Mouse (Mus musculus) heart, embryonic 16.5 days (tissue): ENCODE data around the gene Gpr68. TPM values are rescaled to one million over a fixed set of nuclear protein-coding genes. Genes with fewer than 3 reads are reported as not detected.
A peak's percentile ranks its signal among the peaks of the same experiment; 100 is the strongest.

Experiments used
- ATAC-seq: fragments of 200-750 bp; cut with Nextera tagmentation; replicated peaks from 2 replicates; pipeline ENCODE4 v1.8.0; 2017; ENCODE audit warnings: moderate number of reproducible peaks; ENCODE audit not compliant: insufficient read depth, low FRiP score; ENCODE audit errors: extremely low read depth
- H3K27ac ChIP-seq: fragments of 300-500 bp; sonication (generic); 2 replicates; pipeline ENCODE4 v1.5.1; 2014; ENCODE audit warnings: mild to moderate bottlenecking, low read length, control low read depth, moderate library complexity
- H3K27me3 ChIP-seq: fragments of 300-500 bp; sonication (generic); 2 replicates; pipeline ENCODE4 v1.6.1; 2014; ENCODE audit warnings: low read length, mixed read lengths; ENCODE audit not compliant: control insufficient read depth, insufficient read depth
- H3K36me3 ChIP-seq: fragments of 300-500 bp; sonication (generic); 2 replicates; pipeline ENCODE4 v1.6.1; 2014; ENCODE audit not compliant: control insufficient read depth, insufficient read depth
- H3K4me1 ChIP-seq: fragments of 300-500 bp; sonication (generic); 2 replicates; pipeline ENCODE4 v1.6.1; 2014; ENCODE audit warnings: low read length, mixed read lengths; ENCODE audit not compliant: control insufficient read depth, insufficient read depth
- H3K4me2 ChIP-seq: fragments of 300-500 bp; sonication (generic); 2 replicates; pipeline ENCODE4 v1.6.1; 2014; ENCODE audit warnings: low read depth, mild to moderate bottlenecking, control low read depth, low read length
- H3K4me3 ChIP-seq: fragments of 300-500 bp; sonication (generic); 2 replicates; pipeline ENCODE4 v1.5.1; 2014; ENCODE audit warnings: mild to moderate bottlenecking, control low read depth, low read length
- H3K9ac ChIP-seq: fragments of 300-500 bp; sonication (generic); 2 replicates; pipeline ENCODE4 v1.6.1; 2014; ENCODE audit warnings: low read length, control low read depth
- H3K9me3 ChIP-seq: fragments of 300-500 bp; sonication (generic); replicated peaks from 2 replicates; pipeline ENCODE4 v1.6.1; 2016; ENCODE audit warnings: low read length; ENCODE audit not compliant: control insufficient read depth
- WGBS: fragments of 180-500 bp; shearing (Covaris S2); extraction: QIAGEN DNeasy Blood & Tissue Kit; methylation state at CpG from one replicate; pipeline ENCODE4 v1.1.7; 2014; 5-methylcytosine and 5-hydroxymethylcytosine counted together
- polyA plus RNA-seq: library from polyadenylated mRNA; unstranded; fragments of >200 nt; fragmentation: Nextera tagmentation; extraction: Ambion mirVana; gene quantifications from 2 replicates; pipeline ENCODE4 v1.2.1, GENCODE M21; 2015

The Gpr68 gene
- polyA plus RNA-seq, 1 experiment from 2014 or later, result 8.7 TPM

DNA sequence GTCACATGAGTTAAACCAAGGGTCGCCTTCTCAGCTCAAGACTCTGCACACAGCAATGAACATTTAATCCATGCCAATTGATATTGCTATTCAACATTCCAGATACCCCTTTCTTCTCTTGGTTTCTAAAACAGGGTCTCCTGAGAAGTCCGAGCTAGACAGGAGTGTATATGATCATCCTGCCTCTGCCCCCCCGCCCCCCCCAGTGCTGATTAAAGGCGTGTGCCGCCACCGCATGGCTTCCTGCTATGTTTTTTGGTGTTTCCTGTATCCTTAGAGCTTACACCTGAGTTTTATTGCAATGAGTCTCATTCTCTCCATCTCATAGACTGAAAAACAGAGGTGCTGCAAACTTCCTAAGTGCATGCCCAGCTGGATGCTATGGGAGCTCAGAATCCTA lies 6.6 kb downstream of the Gpr68 start:
- Histone ChIP-seq H3K27me3 (peaks cover 33% of the 10 kb centered on the region), H3K36me3 (no peaks in the 10 kb centered on the region), H3K4me3 (no peak overlapping the region), H3K4me1 (peaks cover 10% of the 10 kb centered on the region), H3K4me2 (no peak overlapping the region), H3K27ac (no peak overlapping the region), H3K9ac (no peak overlapping the region), H3K9me3 (no peaks in the 10 kb centered on the region)
- 61% methylated on average over 6 of the region's 6 CpGs for WGBS
- ATAC-seq, result no peak

DNA sequence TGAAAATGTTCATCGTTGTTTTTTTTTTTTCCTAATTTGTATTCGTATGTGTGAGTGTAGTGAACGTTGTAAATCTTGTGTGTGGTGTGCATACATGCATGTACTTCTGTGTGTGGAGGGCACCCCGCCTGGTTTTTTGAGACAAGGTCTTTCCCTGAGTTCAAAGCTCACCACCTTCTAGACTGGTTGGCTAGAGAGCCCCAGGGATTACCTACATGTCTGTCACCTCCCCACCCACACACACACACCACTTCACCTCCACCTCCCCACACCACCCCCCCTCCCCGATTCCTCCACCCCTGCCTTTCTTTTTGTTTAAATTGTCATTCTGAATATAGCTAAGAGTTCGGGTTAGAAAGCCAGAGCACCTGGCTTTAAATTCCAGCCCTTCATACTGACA lies 7.1 kb downstream of the Gpr68 start:
- Histone ChIP-seq H3K9me3 (no peaks in the 10 kb centered on the region), H3K4me2 (no peak overlapping the region), H3K4me3 (no peak overlapping the region), H3K27ac (no peak overlapping the region), H3K36me3 (no peaks in the 10 kb centered on the region), H3K27me3 (peaks cover 33% of the 10 kb centered on the region), H3K4me1 (peaks cover 10% of the 10 kb centered on the region), H3K9ac (no peak overlapping the region)
- no peak for ATAC-seq
- 71% methylated on average over 6 of the region's 6 CpGs for WGBS

GRCm38 (mm10) chr12:100899111-100899640 lies 8.8 kb downstream of the Gpr68 start:
- H3K9ac ChIP-seq, result peak overlapping the region; percentile 54; the same call in 1 of the 2 replicates
- peak overlapping the region; percentile 63 for H3K4me2 ChIP-seq
- ATAC-seq, result 0 out of 2 replicates have a peak, but pooled peaks have one; percentile 35
- no peaks in the 10 kb centered on the region for H3K36me3 ChIP-seq
- peak overlapping the region; percentile 50 for H3K4me3 ChIP-seq
- peaks cover 33% of the 10 kb centered on the region for H3K27me3 ChIP-seq
- no peak overlapping the region for H3K27ac ChIP-seq
- whole genome bisulfite sequencing, result 3% methylated on average over 30 of the region's 30 CpGs
- H3K9me3 ChIP-seq, result no peaks in the 10 kb centered on the region
- peaks cover 10% of the 10 kb centered on the region for H3K4me1 ChIP-seq

DNA sequence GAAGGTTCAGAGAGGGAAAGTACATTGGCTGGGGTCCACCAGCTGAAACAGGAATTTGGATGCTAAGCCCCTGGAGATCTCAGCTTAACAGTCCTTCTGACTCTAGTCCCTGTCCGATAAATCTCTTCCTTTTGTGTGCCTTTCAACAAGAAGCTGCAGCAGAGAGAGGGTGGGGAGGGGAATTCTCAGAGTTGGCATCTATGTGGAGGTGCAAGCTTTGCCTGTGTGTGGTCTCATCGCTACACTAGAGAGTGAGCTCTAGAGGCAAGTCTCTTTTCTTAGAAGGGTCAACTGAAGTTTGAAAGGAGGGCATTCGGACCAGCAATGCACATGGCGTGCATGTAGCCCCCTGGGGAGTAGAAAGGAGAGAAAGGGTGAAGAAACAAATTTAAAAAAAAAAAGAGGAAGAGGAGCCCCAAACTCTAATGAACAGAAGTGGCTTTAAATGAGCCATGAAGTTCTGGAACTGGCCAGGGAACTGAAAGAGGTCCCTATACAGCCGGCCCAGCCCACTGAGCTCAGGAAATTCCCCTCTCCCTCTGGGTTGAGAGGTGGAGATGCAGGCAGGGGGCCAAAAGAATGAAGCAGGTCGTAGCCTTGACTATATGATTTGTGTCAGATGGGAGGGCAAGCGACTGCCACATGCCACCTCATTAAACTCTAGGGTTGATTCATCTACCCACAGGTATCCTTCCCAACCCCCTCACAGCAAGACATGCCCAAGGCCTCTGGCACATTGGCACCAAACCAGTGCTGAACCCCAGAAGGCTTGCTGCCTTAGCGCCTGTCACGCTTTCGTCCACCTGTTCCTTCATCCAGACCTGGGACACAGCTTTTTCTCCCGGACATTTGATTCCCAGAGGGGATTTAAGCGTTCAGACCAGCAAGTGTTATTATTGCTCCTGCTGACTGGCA lies 10.0 kb downstream of the Gpr68 start:
- no peak overlapping the region for H3K9ac ChIP-seq
- 49% methylated on average over 12 of the region's 12 CpGs for WGBS
- no peaks in the 10 kb centered on the region for H3K9me3 ChIP-seq
- no peak overlapping the region; the same call in 1 of the 2 replicates for H3K4me2 ChIP-seq
- H3K27me3 ChIP-seq, result peaks cover 33% of the 10 kb centered on the region
- no peaks in the 10 kb centered on the region for H3K36me3 ChIP-seq
- no peak overlapping the region for H3K27ac ChIP-seq
- peaks cover 10% of the 10 kb centered on the region for H3K4me1 ChIP-seq
- H3K4me3 ChIP-seq, result peak overlapping the region; percentile 50; the same call in 1 of the 2 replicates
- no peak for ATAC-seq

DNA sequence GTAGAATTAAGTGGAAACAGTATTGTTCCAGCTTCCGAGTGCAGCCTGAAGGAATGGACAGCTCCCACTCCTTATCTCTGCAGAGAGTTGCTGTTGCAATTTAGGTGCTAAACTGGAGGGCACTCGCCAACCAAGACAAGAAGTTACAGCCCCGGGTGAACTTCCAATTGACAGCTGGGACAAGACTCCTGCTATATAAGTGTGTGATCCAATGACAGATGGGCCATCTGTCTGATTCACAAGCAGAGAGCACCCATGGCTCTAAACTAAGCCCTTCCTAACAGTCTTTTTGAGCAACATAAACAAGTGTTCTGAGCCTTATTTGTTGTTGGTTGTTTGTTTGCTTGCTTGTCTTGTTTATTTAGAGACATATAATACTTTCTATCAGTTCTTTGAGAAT lies 11.3 kb downstream of the Gpr68 start:
- ATAC-seq, result no peak
- Histone ChIP-seq H3K9ac (no peak overlapping the region), H3K9me3 (no peaks in the 10 kb centered on the region), H3K4me2 (no peak overlapping the region), H3K4me1 (peaks cover 10% of the 10 kb centered on the region), H3K36me3 (no peaks in the 10 kb centered on the region), H3K4me3 (no peak overlapping the region), H3K27ac (no peak overlapping the region), H3K27me3 (peaks cover 29% of the 10 kb centered on the region)
- 20% methylated on average over 3 of the region's 3 CpGs for WGBS

- H3K9me3 ChIP-seq, result no peaks in the 10 kb centered on the region
- no peak for ATAC-seq
- H3K4me2 ChIP-seq, result no peak overlapping the region
- no peak overlapping the region for H3K9ac ChIP-seq
- H3K4me1 ChIP-seq, result peaks cover 10% of the 10 kb centered on the region
- H3K27ac ChIP-seq, result no peak overlapping the region
- peaks cover 25% of the 10 kb centered on the region for H3K27me3 ChIP-seq
- 13% methylated on average over 2 of the region's 2 CpGs for WGBS
- no peaks in the 10 kb centered on the region for H3K36me3 ChIP-seq
- H3K4me3 ChIP-seq, result no peak overlapping the region
Observed at GRCm38 (mm10) chr12:100895504-100895903, 12.5 kb downstream of the Gpr68 start.

GRCm38 (mm10) chr12:100890548-100890947 lies 17.4 kb downstream of the Gpr68 start:
- Histone ChIP-seq H3K9me3 (no peaks in the 10 kb centered on the region; the same call in 1 of the 2 replicates), H3K36me3 (no peaks in the 10 kb centered on the region), H3K9ac (no peak overlapping the region), H3K27me3 (no peaks in the 10 kb centered on the region), H3K4me3 (no peak overlapping the region), H3K4me2 (no peak overlapping the region), H3K27ac (no peak overlapping the region), H3K4me1 (0 out of 2 replicates have a peak, but pooled peaks cover 2% of the 10 kb centered on the region)
- ATAC-seq, result no peak
- WGBS, result 82% methylated on average over 3 of the region's 3 CpGs

DNA sequence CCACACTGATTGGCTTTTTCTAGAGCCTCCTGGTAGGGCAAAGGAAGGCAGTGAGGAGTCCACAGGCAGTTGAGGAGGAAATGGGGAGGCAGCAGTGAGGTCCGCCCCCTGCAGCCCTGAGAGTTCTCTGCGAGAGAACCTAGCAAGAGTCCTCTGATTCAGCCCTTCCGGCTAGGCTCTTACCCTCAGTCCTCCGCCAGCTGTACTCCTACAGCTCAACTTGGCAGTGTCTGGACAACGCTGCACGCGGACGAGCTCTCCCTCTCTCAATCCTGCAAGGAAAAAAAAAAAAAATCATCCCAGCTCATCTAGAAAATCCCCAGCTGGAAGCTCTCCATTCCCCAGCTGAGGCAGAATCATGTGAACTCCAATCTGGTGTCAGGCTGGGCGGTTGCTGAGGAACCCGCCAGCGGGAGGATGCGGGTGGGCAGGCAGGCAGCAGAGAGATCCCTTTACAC lies 20.2 kb downstream of the Gpr68 start:
- Histone ChIP-seq H3K4me3 (no peak overlapping the region), H3K36me3 (no peaks in the 10 kb centered on the region), H3K27me3 (no peaks in the 10 kb centered on the region), H3K4me1 (0 out of 2 replicates have a peak, but pooled peaks cover 2% of the 10 kb centered on the region), H3K9me3 (no peaks in the 10 kb centered on the region; the same call in 1 of the 2 replicates), H3K27ac (no peak overlapping the region), H3K9ac (no peak overlapping the region), H3K4me2 (0 out of 2 replicates have a peak overlapping the region, but pooled peaks have one; percentile 2)
- ATAC-seq, result peak; percentile 60
- 26% methylated on average over 12 of the region's 12 CpGs for WGBS

GRCm38 (mm10) chr12:100886877-100887276 lies 21.1 kb downstream of the Gpr68 start:
- Histone ChIP-seq H3K27me3 (no peaks in the 10 kb centered on the region), H3K9me3 (no peaks in the 10 kb centered on the region; the same call in 1 of the 2 replicates), H3K4me2 (no peak overlapping the region), H3K36me3 (no peaks in the 10 kb centered on the region), H3K4me1 (0 out of 2 replicates have a peak, but pooled peaks cover 2% of the 10 kb centered on the region), H3K9ac (no peak overlapping the region), H3K27ac (no peak overlapping the region), H3K4me3 (no peak overlapping the region)
- 85% methylated on average over 4 of the region's 4 CpGs for WGBS
- no peak for ATAC-seq
